ENCODE assay signal across 10 mouse cellular contexts in the genomic region with DNA sequence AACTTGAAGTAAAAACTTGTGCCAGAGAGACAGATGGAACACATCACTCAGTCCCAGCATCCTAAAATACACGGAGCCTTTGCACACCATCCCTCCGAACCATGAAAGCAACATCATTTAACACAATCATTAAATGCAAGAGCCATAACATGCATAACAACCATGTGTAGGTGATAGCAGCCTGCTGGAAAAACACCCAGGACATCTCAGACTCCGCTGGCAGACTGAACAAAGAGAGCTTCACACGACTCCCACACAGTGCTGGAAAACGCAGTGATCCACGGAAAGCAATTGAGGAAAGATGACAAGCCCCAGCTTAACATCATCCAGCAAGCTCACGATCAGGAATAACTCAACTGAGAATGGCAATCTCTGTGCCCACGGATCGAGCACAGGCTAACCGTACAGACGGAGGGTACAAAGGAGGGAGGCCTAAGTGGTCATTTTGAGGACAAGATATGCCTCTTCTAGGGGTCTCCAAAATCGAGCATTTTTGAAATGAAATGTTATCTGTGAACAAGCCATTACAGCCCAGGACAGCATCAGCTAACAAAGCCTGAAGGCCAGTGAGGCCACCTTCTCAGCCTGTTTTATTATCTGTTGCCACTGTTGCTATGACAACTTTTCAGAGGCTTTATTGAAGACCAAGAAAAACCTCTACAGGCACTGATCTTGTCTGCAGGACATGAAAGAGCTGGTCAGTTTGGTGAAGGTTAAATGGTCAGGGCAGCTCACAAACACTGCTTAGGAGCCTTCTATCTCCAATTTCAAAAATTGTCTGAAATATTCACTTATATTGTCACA.
DNase-seq lines count a peak whose midpoint lies in the region; ATAC-seq and TF ChIP-seq lines count a peak whose summit lies in the region.
"Had no signal": no experiment of that assay in that cellular context is flagged by ENCODE, and none has a peak within 500 bp of the region (broad histone marks: within the 10 kb centered on the region; RNA-seq: fewer than 3 reads in every experiment).

No protein-coding gene starts in this region.

- DNase-seq in lung, embryonic 14.5 days, result peak; percentile 79
- no peak for DNase-seq in lung, adult 18-20 months
- DNase-seq in frontal cortex, postnatal 14 days (ENCODE audit: low spot score in 2 of 2), result peak; percentile 50 to 67
- peak; percentile 65 to 91 for DNase-seq in left cerebral cortex, postnatal 14 days (ENCODE audit: low spot score in 2 of 2)
- DNase-seq in right cerebral cortex, postnatal 14 days, result peak; percentile 32
- no peak for DNase-seq in spleen, postnatal 4 days (ENCODE audit: low spot score in 2 of 2)
- DNase-seq in spleen, postnatal 10 days (ENCODE audit: low spot score in 2 of 2), result no peak
- DNase-seq: cerebellum, adult 8-10 months had no signal

- 27% methylated on average over 12 of the region's 12 CpGs for WGBS in lung, embryonic 14.5 days

- TF ChIP-seq CTCF in lung, embryonic 14.5 days (IDR thresholded peaks at IDR 0.05; ENCODE audit: low read depth), result no peak

- H3K4me2 ChIP-seq in lung, embryonic 14.5 days, result no peak overlapping the region
- H3K4me2 ChIP-seq: intestine, embryonic 15.5 days had no signal

- H3K4me1 ChIP-seq in lung, embryonic 14.5 days (ENCODE audit: insufficient read depth), result no peaks in the 10 kb centered on the region
- H3K4me1 ChIP-seq: megakaryocyte, embryonic 14.5 days had no signal

- no peak overlapping the region for H3K4me3 ChIP-seq in lung, embryonic 14.5 days (ENCODE audit: low read depth, low read length)
- H3K4me3 ChIP-seq: intestine, embryonic 15.5 days; megakaryocyte, embryonic 14.5 days had no signal

- H3K9me3 ChIP-seq in lung, embryonic 14.5 days (ENCODE audit: low read depth, low read length), result no peaks in the 10 kb centered on the region
- H3K9me3 ChIP-seq: intestine, embryonic 15.5 days had no signal

- H3K27me3 ChIP-seq in lung, embryonic 14.5 days (ENCODE audit: insufficient read depth, low read length), result no peaks in the 10 kb centered on the region
- H3K27me3 ChIP-seq: intestine, embryonic 15.5 days; megakaryocyte, embryonic 14.5 days had no signal

- ATAC-seq in lung, embryonic 14.5 days (ENCODE audit: insufficient read depth), result peak; percentile 89
- ATAC-seq: intestine, embryonic 15.5 days had no signal

- no peak overlapping the region for H3K9ac ChIP-seq in lung, embryonic 14.5 days
- H3K9ac ChIP-seq: intestine, embryonic 15.5 days had no signal

- H3K27ac ChIP-seq in lung, embryonic 14.5 days (ENCODE audit: low read depth), result peak overlapping the region; percentile 61
- H3K27ac ChIP-seq: intestine, embryonic 15.5 days had no signal

- no peaks in the 10 kb centered on the region for H3K36me3 ChIP-seq in lung, embryonic 14.5 days (ENCODE audit: insufficient read depth)
- H3K36me3 ChIP-seq: intestine, embryonic 15.5 days had no signal

- intact Hi-C loops in left cerebral cortex, postnatal 14 days (cut with DNase I), result loop anchor here (5.0 kb wide), 1 partner anchor 113 kb away; no protein-coding TSS in a partner anchor

Comparison
In these comparisons a context has a peak if more than half of its experiments do, and no peak if none do; other contexts are left out.
1. DNase-seq: peak in lung, embryonic 14.5 days (single experiment), frontal cortex, postnatal 14 days (2 of 2), left cerebral cortex, postnatal 14 days (2 of 2) and right cerebral cortex, postnatal 14 days (single experiment); none in lung, adult 18-20 months (0 of 2), spleen, postnatal 4 days (0 of 2) and spleen, postnatal 10 days (0 of 2).